Mouse (Mus musculus) kidney, postnatal 25 days (tissue): ENCODE measurements around the gene Zfp46.

Experiments used
- DNase-seq, 2 experiments: peaks; one replicate each; pipeline ENCODE4 v3.0.0; 2021; ENCODE audit warnings: mixed read lengths in 2 of 2

The Zfp46 gene

DNA sequence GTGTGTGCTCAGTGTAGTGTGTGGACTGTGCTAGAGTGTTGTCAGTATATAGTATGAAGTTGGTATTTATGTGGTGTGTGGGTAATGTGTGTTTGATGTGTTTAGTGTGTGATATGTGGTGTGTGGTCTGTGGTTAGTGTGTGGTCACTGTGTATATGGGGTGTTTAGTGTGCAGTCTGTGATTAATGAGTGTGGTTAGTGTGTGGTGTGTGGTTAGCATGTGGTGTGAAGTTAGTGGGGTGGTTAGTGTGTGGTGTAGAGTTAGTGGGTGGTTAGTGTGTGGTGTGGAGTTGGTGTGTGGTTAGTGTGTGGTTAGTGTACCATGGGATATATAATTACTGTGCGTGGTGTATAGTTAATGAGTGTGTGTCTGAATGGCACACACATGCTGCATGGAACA lies 15.6 kb upstream of the Zfp46 start:
- no peak for DNase-seq

DNA sequence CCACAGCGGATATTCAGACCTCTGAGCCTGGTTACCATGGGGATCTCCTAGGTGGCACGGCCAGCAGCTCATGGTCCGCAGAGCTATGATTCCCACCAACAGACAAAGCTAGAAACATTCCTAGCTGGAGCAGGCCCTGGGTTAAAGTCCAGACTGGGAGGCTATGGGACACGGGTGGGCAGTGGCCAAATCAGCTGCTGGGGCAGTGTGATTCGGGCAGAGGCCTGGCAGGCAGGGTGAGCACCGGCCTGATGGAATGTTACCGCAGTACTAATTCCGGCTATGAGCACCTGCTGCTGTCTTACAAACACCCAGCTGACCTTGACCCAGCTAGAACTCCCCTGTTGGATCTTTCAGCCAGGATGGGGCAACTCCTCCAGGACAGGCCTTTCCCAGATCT lies 13.8 kb upstream of the Zfp46 start:
- peak; percentile 44 to 81 for DNase-seq

DNA sequence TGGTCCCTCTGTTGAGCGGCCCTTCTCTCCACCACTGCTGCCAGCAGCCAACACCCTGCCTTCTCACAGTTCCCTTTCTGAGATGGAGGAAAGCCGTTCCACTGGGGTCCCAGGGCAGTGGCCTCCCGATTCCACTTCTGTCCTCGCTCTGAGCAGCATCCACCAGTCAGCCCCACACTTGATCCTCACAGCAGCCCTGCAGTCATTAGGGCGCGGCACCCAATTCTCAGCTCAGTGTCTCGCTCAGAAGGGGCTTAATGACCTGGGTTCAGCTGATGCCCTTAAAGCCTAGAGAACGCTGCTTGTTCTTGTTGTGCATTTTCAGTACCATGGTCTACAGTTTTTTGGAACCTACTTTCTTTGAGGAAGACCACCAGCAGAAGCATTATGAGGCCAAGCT lies 3.4 kb upstream of the Zfp46 start:
- DNase-seq = no peak

DNA sequence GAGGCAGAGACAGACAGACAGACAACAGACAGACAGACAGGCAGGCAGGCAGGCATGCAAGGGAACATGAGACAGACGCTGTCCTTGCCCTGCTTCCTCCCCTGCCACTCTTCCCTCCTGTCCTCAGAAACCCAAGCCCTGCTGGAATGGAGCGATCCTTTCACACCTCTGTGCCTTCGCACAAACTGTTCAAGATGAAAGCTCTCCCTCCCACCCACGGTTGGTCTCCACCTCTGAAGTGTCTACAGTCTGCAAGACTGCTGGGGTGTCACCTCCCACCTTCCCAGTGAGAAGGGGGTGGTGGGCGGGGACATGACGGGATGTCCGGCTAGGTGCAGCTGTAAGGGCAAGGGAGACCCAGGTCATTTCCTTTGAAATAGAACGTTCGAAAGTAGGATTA lies 2.9 kb upstream of the Zfp46 start:
- no peak for DNase-seq

DNA sequence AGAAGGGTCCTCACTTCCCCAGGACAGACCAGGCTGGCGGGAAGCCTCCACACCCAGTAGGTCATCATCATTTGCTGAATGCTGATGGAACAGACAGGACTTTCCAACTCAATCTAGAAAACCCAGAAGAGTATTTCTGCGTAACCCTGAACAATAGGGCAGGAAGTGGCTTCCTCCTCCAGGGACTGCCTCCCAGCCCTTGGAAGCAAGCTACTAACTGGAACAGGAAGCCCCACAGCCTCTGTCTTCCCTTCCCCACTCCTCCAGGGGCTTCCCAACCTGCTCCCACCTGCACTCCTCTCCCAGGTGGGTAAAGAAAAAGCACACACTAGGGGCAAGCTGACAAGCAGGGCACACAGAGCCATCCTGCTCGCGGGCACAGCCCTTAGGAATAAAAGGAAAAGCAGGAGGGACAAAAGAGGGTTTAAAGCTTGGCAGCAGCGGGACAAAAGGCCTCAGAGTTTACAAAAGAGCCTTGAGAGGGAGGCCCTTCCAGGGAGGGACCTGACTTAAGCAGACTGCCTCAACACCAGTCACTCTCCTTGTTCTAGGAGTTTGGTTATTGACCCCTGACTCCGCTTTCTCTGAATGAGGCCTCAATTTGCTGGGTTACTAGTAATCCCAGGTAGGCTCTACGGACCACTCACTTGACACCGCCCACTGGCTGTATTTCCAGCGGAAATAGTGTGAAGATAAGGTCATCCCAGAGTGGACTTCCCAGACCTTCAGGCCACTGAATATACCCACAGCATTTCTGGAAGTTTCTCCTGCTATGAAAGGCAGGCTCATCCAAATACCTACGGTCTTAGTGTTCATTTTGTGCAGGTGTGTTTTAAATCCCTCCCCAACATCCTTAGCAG lies 1.6 kb upstream of the Zfp46 start:
- peak; percentile 28 to 71 for DNase-seq

DNA sequence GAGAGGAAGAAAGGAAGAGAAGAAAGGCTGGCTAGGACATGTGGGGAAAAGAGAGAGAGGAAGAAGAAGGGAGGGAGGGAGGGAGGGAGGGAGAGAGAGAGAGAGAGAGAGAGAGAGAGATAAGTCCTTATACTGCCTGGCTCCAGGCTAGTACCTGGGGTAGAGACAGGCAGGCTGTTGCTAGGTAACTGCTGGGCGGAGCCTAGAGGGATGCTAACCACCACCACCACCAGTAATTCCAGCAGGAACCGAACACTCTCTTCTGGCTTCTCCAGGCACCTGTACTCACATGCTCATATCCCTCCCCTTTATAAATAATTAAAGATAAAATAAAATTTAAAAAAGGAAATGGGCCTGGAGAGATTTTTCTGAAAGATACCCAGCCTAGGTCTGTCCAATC lies 700 bp upstream of the Zfp46 start:
- no peak for DNase-seq

DNA sequence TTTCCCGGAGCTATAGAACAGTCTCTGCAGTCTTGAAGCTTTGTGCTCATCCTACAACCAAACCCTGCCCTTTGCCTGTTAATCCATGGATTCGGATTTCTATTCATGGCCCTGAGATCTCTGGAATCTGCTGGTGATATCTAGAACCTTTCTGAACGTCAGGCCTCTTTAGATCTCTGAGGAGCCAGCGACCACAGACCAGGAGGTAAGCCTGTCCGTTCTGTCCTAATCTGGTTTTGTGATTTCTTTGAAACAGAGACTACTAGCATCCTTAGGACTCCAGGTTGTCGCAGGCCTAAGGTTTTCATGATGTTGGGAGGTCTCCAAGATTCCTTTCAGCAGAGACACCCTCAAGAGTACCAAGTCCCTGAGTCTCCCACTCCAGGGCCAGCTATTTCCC lies 408 bp downstream of the Zfp46 start:
- peak in 1 of 2 experiments; percentile 17 for DNase-seq

DNA sequence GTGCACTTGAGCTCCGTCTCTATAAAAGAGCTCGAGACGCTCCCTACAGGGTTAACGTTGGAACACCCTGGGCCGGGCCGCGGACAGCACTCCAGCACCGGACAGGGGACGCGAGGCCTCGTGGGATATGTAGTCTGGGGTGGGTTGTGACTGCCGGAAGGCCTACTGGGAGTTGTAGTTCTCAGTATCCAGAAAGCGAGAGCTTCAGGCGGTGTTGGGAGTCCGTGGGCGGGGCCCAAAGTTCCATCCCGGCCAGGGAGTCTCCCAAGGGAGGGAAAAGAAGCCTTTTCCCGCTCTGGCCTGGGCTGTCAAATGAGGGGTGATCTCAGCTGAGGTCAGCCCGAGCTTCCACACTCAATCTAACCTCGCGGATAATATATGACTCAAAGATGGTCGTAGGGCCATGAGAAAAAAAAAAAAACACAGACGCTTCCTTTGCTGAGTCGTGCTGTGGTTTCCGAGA lies 896 bp downstream of the Zfp46 start:
- DNase-seq = peak; percentile 96 to 99

DNA sequence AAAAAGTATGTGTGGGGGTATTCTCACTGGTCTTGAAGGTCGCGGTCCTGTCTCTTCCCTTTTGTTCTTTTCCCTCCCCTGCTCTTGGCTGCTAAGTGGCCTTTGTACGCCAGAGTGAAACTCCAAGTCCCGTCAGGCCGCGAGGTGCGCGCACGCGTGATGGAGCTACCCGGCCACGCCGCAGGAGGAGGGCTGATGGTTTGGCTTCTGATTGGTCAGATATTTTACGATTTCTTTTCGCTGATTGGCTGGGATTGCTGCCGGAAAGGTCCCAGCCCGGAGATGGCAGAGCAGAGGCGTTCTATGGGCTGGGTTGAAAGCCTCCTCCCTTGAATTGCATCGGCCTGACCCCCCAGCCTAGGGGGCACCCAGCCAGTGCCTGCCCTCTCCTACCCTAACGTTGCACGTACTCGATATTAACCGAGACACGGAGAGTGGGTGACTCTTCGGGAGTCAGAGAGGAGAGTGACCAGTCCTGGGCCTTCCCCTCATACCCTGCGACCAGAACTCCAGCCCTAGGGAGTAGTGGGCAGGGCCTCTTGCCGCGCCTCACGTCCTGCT lies 1.4 kb downstream of the Zfp46 start:
- DNase-seq = peak; percentile 98 to 99

DNA sequence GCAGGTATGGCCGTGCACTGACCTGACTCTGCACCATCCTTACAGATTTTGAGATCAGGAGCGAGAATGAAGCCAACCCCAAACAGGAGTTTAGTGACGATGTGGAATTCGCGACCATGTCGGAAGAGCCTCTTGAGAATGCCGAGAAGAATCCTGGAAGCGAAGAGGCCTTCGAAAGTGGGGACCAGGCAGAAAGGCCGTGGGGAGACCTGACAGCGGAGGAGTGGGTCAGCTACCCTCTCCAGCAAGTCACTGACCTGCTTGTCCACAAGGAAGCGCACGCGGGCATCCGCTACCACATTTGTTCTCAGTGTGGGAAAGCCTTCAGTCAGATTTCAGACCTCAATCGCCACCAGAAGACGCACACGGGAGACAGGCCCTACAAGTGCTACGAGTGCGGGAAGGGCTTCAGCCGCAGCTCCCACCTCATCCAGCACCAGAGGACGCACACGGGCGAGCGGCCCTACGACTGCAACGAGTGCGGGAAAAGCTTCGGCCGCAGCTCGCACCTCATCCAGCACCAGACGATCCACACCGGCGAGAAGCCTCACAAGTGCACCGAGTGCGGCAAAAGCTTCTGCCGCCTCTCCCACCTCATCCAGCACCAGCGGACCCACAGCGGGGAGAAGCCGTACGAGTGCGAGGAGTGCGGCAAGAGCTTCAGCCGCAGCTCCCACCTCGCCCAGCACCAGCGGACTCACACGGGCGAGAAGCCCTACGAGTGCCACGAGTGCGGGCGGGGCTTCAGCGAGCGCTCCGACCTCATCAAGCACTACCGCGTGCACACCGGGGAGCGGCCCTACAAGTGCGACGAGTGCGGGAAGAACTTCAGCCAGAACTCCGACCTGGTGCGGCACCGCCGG lies 5.7 kb downstream of the Zfp46 start:
- DNase-seq = peak in 1 of 2 experiments; percentile 35

DNA sequence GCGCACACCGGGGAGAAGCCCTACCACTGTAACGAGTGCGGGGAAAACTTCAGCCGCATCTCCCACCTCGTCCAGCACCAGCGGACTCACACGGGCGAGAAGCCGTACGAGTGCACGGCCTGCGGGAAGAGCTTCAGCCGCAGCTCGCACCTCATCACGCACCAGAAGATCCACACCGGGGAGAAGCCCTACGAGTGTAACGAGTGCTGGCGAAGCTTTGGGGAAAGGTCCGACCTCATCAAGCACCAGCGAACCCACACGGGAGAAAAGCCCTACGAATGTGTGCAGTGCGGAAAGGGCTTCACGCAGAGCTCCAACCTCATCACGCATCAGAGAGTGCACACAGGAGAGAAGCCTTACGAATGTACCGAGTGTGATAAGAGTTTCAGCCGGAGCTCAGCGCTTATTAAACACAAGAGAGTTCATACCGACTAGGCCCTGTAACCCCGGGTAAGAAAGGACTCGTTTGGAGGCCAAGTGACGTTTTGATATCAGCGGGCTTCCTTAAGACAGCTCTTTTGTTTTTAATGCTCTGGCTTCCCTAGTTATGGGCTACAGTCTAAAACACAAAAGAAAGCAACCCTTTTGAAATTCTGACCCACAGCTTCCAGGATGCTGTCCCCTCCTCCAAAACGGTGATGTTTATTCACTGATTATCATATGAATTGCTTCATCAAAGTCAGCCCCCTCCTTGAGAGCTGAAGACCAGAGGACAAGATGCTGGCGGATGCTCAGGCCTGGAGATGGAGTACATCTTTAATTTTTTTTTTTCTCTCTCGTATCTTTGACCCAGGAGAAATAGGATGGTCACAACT lies 6.5 kb downstream of the Zfp46 start:
- no peak for DNase-seq

DNA sequence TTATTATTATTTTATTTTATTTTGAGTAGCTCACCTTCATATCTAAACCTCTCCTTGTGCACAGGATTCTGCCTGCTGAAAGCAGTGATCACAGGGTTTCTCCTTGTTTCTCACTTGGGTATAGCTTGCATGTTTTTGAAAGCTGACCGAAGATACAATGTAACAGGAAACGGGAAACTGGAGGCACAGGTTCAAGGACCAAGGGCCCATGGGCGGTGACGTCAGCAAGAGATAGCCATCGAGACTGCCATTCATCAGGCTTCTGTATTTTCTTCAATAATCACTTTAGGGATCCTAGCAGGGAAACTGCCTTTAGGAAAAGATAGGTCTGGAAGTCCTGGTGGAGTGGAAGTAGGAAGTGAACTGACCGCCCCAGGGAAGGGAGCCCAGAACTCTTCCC lies 7.2 kb downstream of the Zfp46 start:
- no peak for DNase-seq

DNA sequence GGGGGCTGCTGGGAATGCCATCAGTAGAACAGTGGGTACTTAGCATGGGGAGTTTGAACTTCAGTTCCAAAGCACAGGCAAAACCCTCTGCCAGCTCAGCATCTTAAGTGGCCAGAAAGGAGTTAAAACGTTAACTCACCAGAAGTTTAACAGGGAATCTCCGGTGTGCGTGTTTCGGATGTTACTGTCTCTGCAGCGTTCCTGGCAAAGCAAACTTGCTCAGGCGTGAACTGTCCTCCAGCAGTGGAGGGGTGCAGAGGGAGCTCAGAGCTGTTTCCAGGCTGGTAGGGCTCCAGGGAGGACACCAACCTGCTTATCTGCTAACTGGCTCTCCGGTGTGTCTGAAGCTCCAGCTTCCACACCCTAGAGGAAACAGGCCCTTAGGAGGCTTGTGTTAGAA lies 11.5 kb downstream of the Zfp46 start:
- peak; percentile 58 to 84 for DNase-seq

DNA sequence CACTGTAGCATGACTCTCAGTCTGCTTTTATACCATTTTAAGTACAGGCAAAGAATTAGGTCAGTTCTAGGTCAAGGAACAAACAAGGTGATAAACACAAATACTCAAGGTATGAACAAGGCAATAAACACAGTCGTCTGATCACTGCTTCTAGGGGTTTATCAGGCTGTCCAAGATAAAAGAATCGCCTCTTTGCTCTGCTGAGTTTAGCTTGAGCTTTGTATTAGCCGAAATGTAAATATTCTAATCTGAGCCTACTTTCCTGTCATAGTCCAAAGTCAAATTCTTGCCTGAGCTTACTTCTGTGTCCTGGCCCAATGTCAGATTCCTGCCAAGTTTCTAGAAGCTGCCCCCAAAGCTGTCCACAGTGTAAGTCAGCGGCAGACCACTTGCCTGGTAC lies 18.0 kb downstream of the Zfp46 start:
- DNase-seq = no peak

DNA sequence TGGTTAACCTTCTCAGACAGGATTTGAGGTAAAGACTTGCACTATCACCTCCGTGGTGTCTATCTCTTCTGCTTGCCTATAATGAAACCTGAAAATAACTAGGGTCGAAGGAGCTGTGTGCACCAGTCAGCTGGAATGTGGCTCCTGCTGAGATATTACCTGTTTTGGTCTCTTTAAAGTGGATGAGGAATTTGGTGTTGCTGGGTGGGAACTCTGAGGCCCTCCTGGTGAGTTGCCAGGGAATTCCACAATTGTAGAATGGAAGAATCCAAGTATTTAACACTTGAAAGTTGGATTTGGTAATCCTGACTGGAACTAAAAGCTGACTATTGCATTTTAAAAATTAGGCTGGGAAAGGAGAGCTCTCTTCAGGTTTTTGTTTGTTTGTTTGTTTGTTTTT lies 19.7 kb downstream of the Zfp46 start:
- DNase-seq = peak in 1 of 2 experiments; percentile 60

DNA sequence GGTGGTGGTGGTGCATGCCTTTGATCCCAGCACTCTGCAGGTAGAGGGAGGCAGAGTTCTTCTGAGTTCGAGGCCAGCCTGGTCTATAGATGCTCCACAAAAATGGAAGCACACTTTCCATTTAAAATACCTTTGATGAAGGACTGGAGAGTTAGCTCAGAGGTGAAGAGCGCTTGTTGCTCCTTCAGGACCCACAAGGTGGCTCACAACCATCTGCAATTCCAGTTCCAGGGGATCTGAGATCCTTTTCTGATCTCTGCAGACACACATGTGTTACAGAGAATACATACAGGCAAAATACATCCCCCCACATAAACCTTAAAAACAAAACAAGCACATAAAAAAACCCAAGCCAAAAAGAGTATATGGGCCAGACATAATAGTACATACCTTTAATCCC lies 23.9 kb downstream of the Zfp46 start:
- no peak for DNase-seq

DNA sequence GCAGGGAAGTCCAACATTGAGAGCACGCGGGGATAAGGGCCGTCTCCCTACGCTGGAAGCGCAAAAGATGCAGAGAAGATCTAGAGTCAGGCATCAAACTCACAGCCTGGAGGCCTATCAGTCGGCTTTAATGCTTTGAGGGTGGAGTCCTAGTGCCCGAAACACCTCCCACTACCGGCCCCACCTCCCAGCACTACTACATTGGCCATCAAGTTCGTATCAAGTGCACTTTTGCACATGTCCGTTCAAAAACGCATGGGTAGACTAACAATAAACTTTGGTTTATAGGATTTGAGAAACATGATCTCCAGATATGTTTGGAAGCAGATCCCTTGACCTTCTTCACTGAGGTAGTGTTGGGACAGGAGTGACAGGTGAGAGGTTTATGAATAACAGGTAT lies 25.3 kb downstream of the Zfp46 start:
- DNase-seq = peak; percentile 63 to 79

DNA sequence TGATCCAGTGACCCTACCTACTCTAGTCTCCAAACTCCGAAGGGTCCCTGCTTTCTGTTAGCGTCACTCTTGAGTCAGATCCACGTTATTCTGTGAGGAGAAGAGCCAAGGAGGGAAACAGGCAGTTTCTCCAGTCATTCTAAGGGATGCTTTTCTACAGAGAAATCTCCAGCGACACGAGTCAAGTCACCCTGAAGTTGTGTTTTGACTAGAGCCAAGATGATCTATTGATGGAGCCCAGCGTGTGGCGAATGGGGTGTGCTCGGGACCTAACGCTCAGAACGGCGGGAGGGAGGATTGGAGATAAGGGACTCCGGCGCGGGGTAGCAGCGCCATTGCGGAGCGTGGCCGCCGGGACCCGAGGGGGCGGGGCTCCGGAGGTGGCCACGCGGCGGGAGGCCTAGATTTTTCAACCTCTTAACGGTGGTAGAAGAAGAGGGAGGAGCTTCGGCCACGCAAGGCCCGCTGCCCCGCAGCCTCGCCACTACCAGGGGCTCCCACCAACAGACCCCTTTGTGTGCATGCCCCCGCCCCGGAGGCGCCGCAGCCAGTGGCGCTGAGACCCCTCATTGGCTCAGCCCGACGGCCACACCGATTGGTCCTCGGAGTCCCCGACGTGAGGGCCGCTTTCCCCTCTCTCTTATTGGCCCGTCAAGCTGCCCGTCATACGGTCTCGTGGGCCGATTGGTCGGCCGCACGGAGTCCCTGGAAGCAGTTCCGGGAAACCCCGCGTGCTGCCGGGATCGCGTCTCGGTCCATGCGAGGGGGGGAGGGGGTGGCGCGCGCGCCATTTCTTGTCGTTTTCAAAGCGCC lies 26.0 kb downstream of the Zfp46 start, which contains the start of gene Hnrnpr:
Hnrnpr (plus strand) TSS at position 714 of the 813 bp plus-strand sequence.
- peak; percentile 100 for DNase-seq

DNA sequence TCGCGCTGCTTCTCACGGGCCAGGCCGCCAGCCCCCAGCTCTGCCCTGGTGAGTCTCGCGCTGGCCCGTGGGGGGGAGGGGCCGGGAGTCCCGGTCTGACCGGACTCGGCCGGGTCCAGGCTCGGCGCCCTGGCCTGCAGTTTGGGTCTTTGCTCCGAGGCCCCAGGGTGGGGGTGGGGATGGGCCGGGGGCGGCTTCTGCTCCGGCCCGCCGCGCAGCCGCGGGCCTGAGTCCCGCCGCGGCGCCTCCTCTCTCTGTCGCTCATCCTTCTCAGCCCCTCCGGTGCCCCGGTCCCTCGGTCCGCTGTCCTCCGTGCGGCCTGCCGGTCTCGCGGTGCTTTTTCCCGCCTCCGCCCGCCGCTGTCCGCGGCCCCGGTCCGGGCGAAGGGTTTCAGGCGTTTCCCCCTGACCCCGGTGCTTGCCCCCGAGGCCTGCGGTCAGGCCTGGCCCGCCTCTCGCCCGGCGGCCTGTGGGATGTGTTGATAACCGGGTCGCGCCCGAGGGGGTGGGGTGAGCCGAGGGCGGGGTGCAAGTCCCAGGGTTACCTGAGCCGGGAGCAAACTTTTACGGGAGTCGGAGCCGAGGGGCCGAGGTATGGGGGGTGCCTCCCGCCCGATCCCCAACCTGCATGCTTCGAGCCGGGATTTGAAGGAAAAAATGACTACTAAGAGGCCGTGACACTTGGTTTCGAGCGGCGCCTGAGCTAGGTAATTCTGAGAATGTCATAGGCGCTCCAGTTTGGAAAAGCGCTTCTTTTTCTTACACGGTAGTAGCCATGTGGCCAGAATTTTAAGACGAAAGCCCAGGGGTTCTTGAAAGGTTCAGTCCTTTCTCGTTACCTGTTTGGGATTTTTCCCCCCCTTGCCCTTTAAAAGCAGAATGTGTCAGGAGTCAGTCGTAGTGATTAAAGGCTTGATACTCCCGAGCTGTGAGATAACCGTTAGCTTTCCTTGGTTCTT lies 26.8 kb downstream of the Zfp46 start:
- DNase-seq = peak; percentile 67 to 86

DNA sequence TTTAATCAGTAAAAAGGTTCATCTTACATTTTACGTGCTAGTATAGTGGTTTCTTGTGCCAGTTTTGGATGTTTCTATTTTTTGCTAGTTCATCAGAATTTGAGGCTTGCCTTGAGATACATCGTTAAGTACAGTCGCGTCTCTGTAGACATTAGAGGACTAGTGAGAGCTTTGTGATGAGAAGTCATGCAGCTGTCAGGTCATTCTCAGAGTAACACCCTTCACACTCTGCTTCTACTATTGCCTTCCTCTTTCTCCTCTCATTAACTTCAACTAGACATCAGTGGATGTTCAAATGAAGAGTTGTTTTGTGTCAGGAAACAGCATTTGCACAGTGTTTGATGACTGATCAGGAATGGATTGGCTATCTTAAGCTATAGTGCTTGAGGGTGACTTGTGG lies 28.1 kb downstream of the Zfp46 start:
- DNase-seq = no peak
